Mouse (Mus musculus): ENCODE measurements around the gene Pprc1.

Pprc1 gene

GRCm38 (mm10) chr19:46119458-46119857, 74.8 kb downstream of the Pprc1 start:
- no peak for DNase-seq (ENCODE audit: low spot score)

- DNase-seq (ENCODE audit: low spot score): no peak
Measured at GRCm38 (mm10) chr19:46120872-46121271, 76.2 kb downstream of the Pprc1 start.

Data from T-cell, adult 2 months (primary cell).